Mouse (Mus musculus): ENCODE results near the gene Agtpbp1.

Gene Agtpbp1

GRCm38 (mm10) chr13:59416530-59417230 is 168.3 kb downstream of the Agtpbp1 start:
- DNase-seq: no peak

- no peak for DNase-seq
These were observed 171.1 kb downstream of the Agtpbp1 start for GRCm38 (mm10) chr13:59413885-59414284.

GRCm38 (mm10) chr13:59412672-59413071 is 172.4 kb downstream of the Agtpbp1 start:
- no peak for DNase-seq

- no peak for DNase-seq
These were observed 177.8 kb downstream of the Agtpbp1 start for GRCm38 (mm10) chr13:59407182-59407581.

GRCm38 (mm10) chr13:59402026-59402775 is 182.8 kb downstream of the Agtpbp1 start:
- DNase-seq: no peak

- DNase-seq: no peak
These were observed 187.5 kb downstream of the Agtpbp1 start for GRCm38 (mm10) chr13:59397571-59397970.

All from thymus, adult 18-20 months (tissue).